Mouse (Mus musculus): ENCODE results near the gene Id3.

The Id3 gene

GRCm38 (mm10) chr4:136147436-136148135, 4.3 kb downstream of the Id3 start:
- peak; percentile 87 for DNase-seq (ENCODE audit: low spot score)

GRCm38 (mm10) chr4:136148342-136149044, 5.2 kb downstream of the Id3 start:
- peak; percentile 68 for DNase-seq (ENCODE audit: low spot score)

GRCm38 (mm10) chr4:136149045-136149379, 5.7 kb downstream of the Id3 start:
- DNase-seq (ENCODE audit: low spot score) = no peak

- peak; percentile 62 for DNase-seq (ENCODE audit: low spot score)
Observed at GRCm38 (mm10) chr4:136149734-136150133, 6.4 kb downstream of the Id3 start.

- DNase-seq (ENCODE audit: low spot score) = no peak
Observed at GRCm38 (mm10) chr4:136150596-136150995, 7.3 kb downstream of the Id3 start.

- DNase-seq (ENCODE audit: low spot score) = no peak
Observed at GRCm38 (mm10) chr4:136152821-136153220, 9.5 kb downstream of the Id3 start.

GRCm38 (mm10) chr4:136154462-136154861, 11.2 kb downstream of the Id3 start:
- DNase-seq (ENCODE audit: low spot score) = no peak

GRCm38 (mm10) chr4:136158498-136158897, 15.2 kb downstream of the Id3 start:
- DNase-seq (ENCODE audit: low spot score) = no peak

- peak; percentile 74 for DNase-seq (ENCODE audit: low spot score)
Observed at GRCm38 (mm10) chr4:136159802-136160397, 16.6 kb downstream of the Id3 start.

GRCm38 (mm10) chr4:136163448-136163847, 20.2 kb downstream of the Id3 start:
- peak; percentile 86 for DNase-seq (ENCODE audit: low spot score)

GRCm38 (mm10) chr4:136164981-136165380, 21.7 kb downstream of the Id3 start:
- no peak for DNase-seq (ENCODE audit: low spot score)

- no peak for DNase-seq (ENCODE audit: low spot score)
Observed at GRCm38 (mm10) chr4:136167701-136168100, 24.4 kb downstream of the Id3 start.

- DNase-seq (ENCODE audit: low spot score) = no peak
Observed at GRCm38 (mm10) chr4:136170401-136170800, 27.1 kb downstream of the Id3 start.

GRCm38 (mm10) chr4:136171455-136171854, 28.2 kb downstream of the Id3 start:
- DNase-seq (ENCODE audit: low spot score) = no peak

GRCm38 (mm10) chr4:136172011-136172541, 28.8 kb downstream of the Id3 start, which contains the start of gene E2f2:
E2f2 (plus strand) TSS chr4:136172394.
- DNase-seq (ENCODE audit: low spot score) = peak; percentile 72

- peak; percentile 64 for DNase-seq (ENCODE audit: low spot score)
Observed at GRCm38 (mm10) chr4:136172542-136173209, 29.4 kb downstream of the Id3 start.

- DNase-seq (ENCODE audit: low spot score) = no peak
Observed at GRCm38 (mm10) chr4:136173210-136173715, 30.0 kb downstream of the Id3 start.

GRCm38 (mm10) chr4:136174216-136175193, 31.2 kb downstream of the Id3 start:
- DNase-seq (ENCODE audit: low spot score) = peak; percentile 63

- no peak for DNase-seq (ENCODE audit: low spot score)
Observed at GRCm38 (mm10) chr4:136176022-136176552, 32.8 kb downstream of the Id3 start.

GRCm38 (mm10) chr4:136177244-136177611, 33.9 kb downstream of the Id3 start:
- DNase-seq (ENCODE audit: low spot score) = no peak
